Mouse (Mus musculus): ENCODE measurements around the gene Sox5. TPM values are rescaled to one million over a fixed set of nuclear protein-coding genes. Genes with fewer than 3 reads are reported as not detected.

The Sox5 gene
- polyA plus RNA-seq, 1 experiment from 2014 or later = 3.3 TPM

DNA sequence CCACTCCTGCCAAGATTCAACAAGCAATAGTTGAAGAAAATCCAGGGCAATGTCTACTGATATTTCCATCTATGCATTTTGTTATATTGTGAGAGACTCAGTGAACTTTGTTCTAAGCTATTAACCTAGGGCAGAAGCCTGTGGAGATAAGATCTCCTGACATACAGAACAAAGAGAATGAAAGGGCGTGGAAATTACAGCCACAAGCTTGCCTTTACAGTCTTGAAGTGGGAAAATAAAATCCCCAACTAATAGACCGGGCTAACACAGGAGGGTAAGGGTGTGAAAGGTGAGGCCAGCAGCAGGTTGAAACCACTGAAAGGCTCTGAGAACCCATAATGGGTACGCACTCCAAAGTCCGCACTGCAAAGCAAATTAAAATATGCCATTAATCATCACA, 449.8 kb downstream of the Sox5 start:
- TF ChIP-seq CTCF (IDR thresholded peaks at IDR 0.05; ENCODE audit: low read depth) = no peak
- 41% methylated on average over 4 of the region's 4 CpGs for WGBS
- Histone ChIP-seq H3K4me3 (ENCODE audit: low read depth, low read length) (no peak overlapping the region), H3K9me3 (ENCODE audit: control insufficient read depth) (no peaks in the 10 kb centered on the region), H3K4me1 (replicated peaks; ENCODE audit: control insufficient read depth, insufficient read depth, low read length) (no peaks in the 10 kb centered on the region; the same call in 1 of the 2 replicates), H3K9ac (ENCODE audit: low read depth, low read length) (no peak overlapping the region), H3K4me2 (replicated peaks; ENCODE audit: low read depth) (0 out of 2 replicates have a peak overlapping the region, but pooled peaks have one; percentile 1), H3K27ac (ENCODE audit: low read depth, low read length) (peak overlapping the region; percentile 15; the same call in 1 of the 2 replicates), H3K36me3 (ENCODE audit: control insufficient read depth, insufficient read depth) (no peaks in the 10 kb centered on the region), H3K27me3 (replicated peaks; ENCODE audit: control insufficient read depth, insufficient read depth, low read length) (no peaks in the 10 kb centered on the region)
- peak; percentile 93 for ATAC-seq

GRCm38 (mm10) chr6:144329311-144329930, 452.4 kb downstream of the Sox5 start:
- Histone ChIP-seq H3K27me3 (replicated peaks; ENCODE audit: control insufficient read depth, insufficient read depth, low read length) (no peaks in the 10 kb centered on the region), H3K4me2 (replicated peaks; ENCODE audit: low read depth) (no peak overlapping the region), H3K9ac (ENCODE audit: low read depth, low read length) (no peak overlapping the region), H3K4me1 (replicated peaks; ENCODE audit: control insufficient read depth, insufficient read depth, low read length) (no peaks in the 10 kb centered on the region; the same call in 1 of the 2 replicates), H3K4me3 (ENCODE audit: low read depth, low read length) (no peak overlapping the region), H3K9me3 (ENCODE audit: control insufficient read depth) (no peaks in the 10 kb centered on the region), H3K27ac (ENCODE audit: low read depth, low read length) (no peak overlapping the region), H3K36me3 (ENCODE audit: control insufficient read depth, insufficient read depth) (no peaks in the 10 kb centered on the region)
- ATAC-seq = no peak
- 85% methylated on average over 2 of the region's 2 CpGs for WGBS
- TF ChIP-seq CTCF (IDR thresholded peaks at IDR 0.05; ENCODE audit: low read depth) = no peak

- no peak for ATAC-seq
- no peak for TF ChIP-seq CTCF (IDR thresholded peaks at IDR 0.05; ENCODE audit: low read depth)
- Histone ChIP-seq H3K9ac (ENCODE audit: low read depth, low read length) (no peak overlapping the region), H3K4me2 (replicated peaks; ENCODE audit: low read depth) (no peak overlapping the region), H3K9me3 (ENCODE audit: control insufficient read depth) (no peaks in the 10 kb centered on the region), H3K27me3 (replicated peaks; ENCODE audit: control insufficient read depth, insufficient read depth, low read length) (no peaks in the 10 kb centered on the region), H3K27ac (ENCODE audit: low read depth, low read length) (no peak overlapping the region), H3K4me1 (replicated peaks; ENCODE audit: control insufficient read depth, insufficient read depth, low read length) (no peaks in the 10 kb centered on the region; the same call in 1 of the 2 replicates), H3K36me3 (ENCODE audit: control insufficient read depth, insufficient read depth) (no peaks in the 10 kb centered on the region), H3K4me3 (ENCODE audit: low read depth, low read length) (no peak overlapping the region)
- WGBS = 75% methylated on average over 4 of the region's 4 CpGs
These were observed 453.0 kb downstream of the Sox5 start for GRCm38 (mm10) chr6:144328779-144329178.

DNA sequence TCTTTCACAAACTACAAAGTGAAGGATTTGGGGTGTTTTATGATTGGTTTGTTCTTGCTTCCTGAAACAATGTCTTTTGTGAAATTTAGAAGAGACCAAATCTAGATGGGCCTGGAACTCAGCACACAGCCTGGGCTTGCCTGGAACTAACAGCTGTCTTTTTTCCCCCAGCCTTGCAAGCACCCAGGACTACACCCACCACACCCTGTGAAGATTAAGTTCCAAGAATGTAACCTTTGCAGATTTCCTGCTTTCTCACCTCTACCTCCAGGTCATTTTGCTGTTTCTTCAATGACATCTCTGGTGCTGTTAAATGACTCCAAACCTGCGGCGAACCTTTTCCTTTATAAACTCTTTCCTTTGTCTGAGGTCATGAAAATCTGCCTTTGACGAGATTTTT, 455.0 kb downstream of the Sox5 start:
- H3K4me3 ChIP-seq (ENCODE audit: low read depth, low read length) = no peak overlapping the region
- H3K27ac ChIP-seq (ENCODE audit: low read depth, low read length) = no peak overlapping the region
- H3K4me1 ChIP-seq (replicated peaks; ENCODE audit: control insufficient read depth, insufficient read depth, low read length) = no peaks in the 10 kb centered on the region
- H3K4me2 ChIP-seq (replicated peaks; ENCODE audit: low read depth) = no peak overlapping the region
- TF ChIP-seq CTCF (IDR thresholded peaks at IDR 0.05; ENCODE audit: low read depth) = no peak
- no peaks in the 10 kb centered on the region for H3K27me3 ChIP-seq (replicated peaks; ENCODE audit: control insufficient read depth, insufficient read depth, low read length)
- no peak for ATAC-seq
- H3K9ac ChIP-seq (ENCODE audit: low read depth, low read length) = no peak overlapping the region
- H3K36me3 ChIP-seq (ENCODE audit: control insufficient read depth, insufficient read depth) = no peaks in the 10 kb centered on the region
- H3K9me3 ChIP-seq (ENCODE audit: control insufficient read depth) = no peaks in the 10 kb centered on the region
- WGBS = 71% methylated on average over 3 of the region's 3 CpGs

- ATAC-seq = no peak
- Histone ChIP-seq H3K27me3 (replicated peaks; ENCODE audit: control insufficient read depth, insufficient read depth, low read length) (no peaks in the 10 kb centered on the region), H3K4me1 (replicated peaks; ENCODE audit: control insufficient read depth, insufficient read depth, low read length) (no peaks in the 10 kb centered on the region)
These were observed 458.4 kb downstream of the Sox5 start for GRCm38 (mm10) chr6:144323372-144323771.

DNA sequence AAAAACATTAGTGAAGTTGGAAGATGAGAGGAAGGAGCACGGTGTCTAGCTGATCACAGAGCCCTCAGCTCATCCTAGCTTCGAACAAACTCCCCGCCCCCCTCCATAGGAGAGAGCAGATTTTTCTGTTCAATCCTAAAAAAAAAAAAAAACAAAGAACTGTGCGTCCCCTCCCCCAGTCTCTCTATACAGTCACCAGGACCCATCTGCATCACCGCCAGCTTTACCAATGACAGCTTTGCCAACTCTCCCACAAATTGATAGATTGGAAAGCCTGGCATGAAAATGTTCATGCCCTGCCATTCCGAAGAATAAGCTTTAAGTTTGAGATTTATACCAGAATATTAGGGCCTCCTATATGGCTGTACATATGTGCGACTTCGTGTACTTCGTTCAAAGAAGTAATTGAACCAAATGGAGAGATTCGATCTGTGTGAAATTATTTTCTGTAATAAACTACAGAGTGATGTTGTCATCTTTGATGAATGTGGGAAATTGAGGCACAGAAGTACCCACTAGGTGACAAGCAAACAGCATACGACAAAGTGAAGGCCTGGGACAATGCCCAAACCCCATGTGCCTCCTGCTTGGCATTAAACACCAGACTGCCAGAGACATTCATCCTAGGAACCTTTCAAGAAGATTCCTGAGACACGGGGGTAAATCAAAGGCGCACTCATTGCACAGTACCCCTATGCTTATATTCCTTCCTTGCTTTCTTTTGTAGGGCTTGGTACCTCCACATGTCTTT, 459.3 kb downstream of the Sox5 start:
- H3K27ac ChIP-seq (ENCODE audit: low read depth, low read length) = no peak overlapping the region
- H3K36me3 ChIP-seq (ENCODE audit: control insufficient read depth, insufficient read depth) = no peaks in the 10 kb centered on the region
- H3K4me2 ChIP-seq (replicated peaks; ENCODE audit: low read depth) = no peak overlapping the region
- no peaks in the 10 kb centered on the region for H3K9me3 ChIP-seq (ENCODE audit: control insufficient read depth)
- no peak for ATAC-seq
- 94% methylated on average over 13 of the region's 13 CpGs for WGBS
- TF ChIP-seq CTCF (IDR thresholded peaks at IDR 0.05; ENCODE audit: low read depth) = no peak
- H3K9ac ChIP-seq (ENCODE audit: low read depth, low read length) = no peak overlapping the region
- H3K27me3 ChIP-seq (replicated peaks; ENCODE audit: control insufficient read depth, insufficient read depth, low read length) = no peaks in the 10 kb centered on the region
- H3K4me3 ChIP-seq (ENCODE audit: low read depth, low read length) = no peak overlapping the region
- H3K4me1 ChIP-seq (replicated peaks; ENCODE audit: control insufficient read depth, insufficient read depth, low read length) = no peaks in the 10 kb centered on the region

More at GRCm38 (mm10) chr6:144323372-144323771, 458.4 kb downstream of the Sox5 start:
- H3K36me3 ChIP-seq (ENCODE audit: control insufficient read depth, insufficient read depth) = no peaks in the 10 kb centered on the region
- WGBS = 67% methylated on average over 4 of the region's 4 CpGs
- H3K27ac ChIP-seq (ENCODE audit: low read depth, low read length) = no peak overlapping the region
- H3K4me2 ChIP-seq (replicated peaks; ENCODE audit: low read depth) = no peak overlapping the region
- H3K4me3 ChIP-seq (ENCODE audit: low read depth, low read length) = no peak overlapping the region
- no peaks in the 10 kb centered on the region for H3K9me3 ChIP-seq (ENCODE audit: control insufficient read depth)
- no peak for TF ChIP-seq CTCF (IDR thresholded peaks at IDR 0.05; ENCODE audit: low read depth)
- H3K9ac ChIP-seq (ENCODE audit: low read depth, low read length) = no peak overlapping the region

Measured in intestine, postnatal 0 days (tissue).